Mouse (Mus musculus) embryonic facial prominence, embryonic 15.5 days (tissue): ENCODE results near the gene Slc2a13. TPM values are rescaled to one million over a fixed set of nuclear protein-coding genes. Genes with fewer than 3 reads are reported as not detected.

Source experiments
- ATAC-seq: fragments of 200-750 bp; cut with Nextera tagmentation; 2 replicates; pipeline ENCODE4 v1.8.0; 2017; ENCODE audit warnings: low read depth, moderate TSS enrichment; ENCODE audit not compliant: insufficient number of reproducible peaks, low FRiP score, low TSS enrichment
- H3K27ac ChIP-seq: fragments of 300-500 bp; sonication (generic); replicated peaks from 2 replicates; pipeline ENCODE4 v1.5.1; 2015; ENCODE audit warnings: mild to moderate bottlenecking, inconsistent platforms
- H3K27me3 ChIP-seq: fragments of 300-500 bp; sonication (generic); 2 replicates; pipeline ENCODE4 v1.6.1; 2015; ENCODE audit warnings: inconsistent platforms
- H3K36me3 ChIP-seq: fragments of 300-500 bp; sonication (generic); 2 replicates; pipeline ENCODE4 v1.6.1; 2015; ENCODE audit warnings: mild to moderate bottlenecking, inconsistent platforms
- H3K4me1 ChIP-seq: fragments of 300-500 bp; sonication (generic); 2 replicates; pipeline ENCODE4 v1.6.1; 2015; ENCODE audit warnings: inconsistent platforms
- H3K4me2 ChIP-seq: fragments of 300-500 bp; sonication (generic); replicated peaks from 2 replicates; pipeline ENCODE4 v1.6.1; 2015; ENCODE audit warnings: mild to moderate bottlenecking, inconsistent platforms
- H3K4me3 ChIP-seq: fragments of 300-500 bp; sonication (generic); replicated peaks from 2 replicates; pipeline ENCODE4 v1.5.1; 2015; ENCODE audit warnings: mild to moderate bottlenecking, inconsistent platforms
- H3K9ac ChIP-seq: fragments of 300-500 bp; sonication (generic); 2 replicates; pipeline ENCODE4 v1.6.1; 2015; ENCODE audit warnings: inconsistent platforms
- H3K9me3 ChIP-seq: fragments of 300-500 bp; sonication (generic); replicated peaks from 2 replicates; pipeline ENCODE4 v1.6.1; 2016; ENCODE audit warnings: inconsistent platforms
- WGBS: fragments of 180-500 bp; shearing (Covaris S2); methylation state at CpG from one replicate; pipeline ENCODE4 v1.1.7; 2015; 5-methylcytosine and 5-hydroxymethylcytosine counted together
- polyA plus RNA-seq: library from polyadenylated mRNA; unstranded; fragments of >200 nt; fragmentation: Nextera tagmentation; extraction: Ambion mirVana; gene quantifications from 2 replicates; pipeline ENCODE4 v1.2.1, GENCODE M21; 2015

Gene Slc2a13
- polyA plus RNA-seq, 1 experiment from 2014 or later = 2.3 TPM

GRCm38 (mm10) chr15:91502235-91502634 is 70.8 kb downstream of the Slc2a13 start:
- WGBS = 78% methylated on average over 9 of the region's 9 CpGs
- Histone ChIP-seq H3K9me3 (no peaks in the 10 kb centered on the region), H3K36me3 (no peaks in the 10 kb centered on the region), H3K4me3 (no peak overlapping the region), H3K9ac (no peak overlapping the region), H3K27ac (no peak overlapping the region), H3K4me1 (peaks cover 16% of the 10 kb centered on the region), H3K27me3 (no peaks in the 10 kb centered on the region), H3K4me2 (no peak overlapping the region)
- no peak for ATAC-seq

DNA sequence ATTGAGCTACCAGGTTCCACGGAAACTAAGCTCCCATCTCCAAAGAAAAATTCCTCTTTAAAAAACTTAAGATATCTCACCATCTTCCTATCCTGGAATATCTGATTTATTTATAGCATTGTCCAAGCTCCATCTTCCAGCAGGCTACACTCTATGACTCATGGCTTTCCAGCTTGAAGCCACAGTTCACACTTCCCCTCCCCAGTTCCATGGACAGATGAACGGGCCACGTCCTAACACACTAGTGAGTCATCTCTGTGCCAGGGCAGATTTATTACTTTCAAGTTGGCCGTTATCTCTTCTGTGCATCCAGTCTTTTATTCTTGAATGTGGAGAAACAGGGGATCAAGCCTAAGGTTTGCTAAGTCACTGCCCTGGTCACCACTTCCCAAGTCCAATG is 78.0 kb downstream of the Slc2a13 start:
- Histone ChIP-seq H3K9ac (no peak overlapping the region), H3K27ac (no peak overlapping the region), H3K36me3 (no peaks in the 10 kb centered on the region), H3K27me3 (no peaks in the 10 kb centered on the region), H3K4me3 (no peak overlapping the region), H3K4me1 (no peaks in the 10 kb centered on the region), H3K9me3 (no peaks in the 10 kb centered on the region), H3K4me2 (no peak overlapping the region)
- ATAC-seq = no peak
- WGBS = 86% methylated on average over 4 of the region's 4 CpGs

DNA sequence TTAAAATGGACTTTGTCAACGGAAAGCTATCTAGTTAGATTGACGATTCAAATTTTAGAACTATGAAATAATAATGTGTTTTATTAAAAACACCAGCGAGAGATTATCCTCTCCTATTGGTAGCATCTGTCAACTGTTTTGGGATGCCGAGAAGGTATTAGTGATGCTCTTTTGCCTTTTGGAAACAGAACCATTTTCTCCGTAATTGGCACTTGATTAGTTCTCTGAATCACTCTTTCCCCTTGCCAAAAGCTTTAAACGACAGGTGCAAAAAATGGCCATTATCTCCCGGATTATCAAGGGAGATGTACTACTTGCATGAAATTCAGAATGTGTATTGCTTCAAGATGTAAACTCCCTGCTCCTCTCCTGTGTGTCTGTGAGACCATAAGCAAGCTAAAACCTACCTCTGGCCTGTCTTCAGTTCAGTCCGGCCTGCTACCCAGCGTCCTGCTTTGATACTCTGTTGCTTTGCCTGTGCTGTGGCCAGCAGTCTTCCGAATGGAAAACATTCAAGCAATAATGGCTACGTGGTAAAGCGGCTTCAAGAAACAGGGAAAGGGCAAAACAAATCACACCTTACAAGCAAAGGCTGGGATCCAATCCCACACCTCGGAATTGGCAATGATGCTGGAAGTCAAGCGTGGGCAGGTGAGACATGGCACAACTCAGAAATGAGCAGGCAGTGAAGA is 93.0 kb downstream of the Slc2a13 start:
- Histone ChIP-seq H3K36me3 (no peaks in the 10 kb centered on the region), H3K27me3 (no peaks in the 10 kb centered on the region), H3K4me3 (no peak overlapping the region), H3K4me2 (no peak overlapping the region), H3K9me3 (no peaks in the 10 kb centered on the region), H3K9ac (no peak overlapping the region), H3K4me1 (no peaks in the 10 kb centered on the region), H3K27ac (no peak overlapping the region)
- 85% methylated on average over 14 of the region's 14 CpGs for WGBS
- ATAC-seq = no peak

- Histone ChIP-seq H3K27me3 (no peaks in the 10 kb centered on the region), H3K4me1 (no peaks in the 10 kb centered on the region), H3K4me2 (no peak overlapping the region), H3K4me3 (no peak overlapping the region), H3K9me3 (no peaks in the 10 kb centered on the region), H3K27ac (no peak overlapping the region), H3K36me3 (no peaks in the 10 kb centered on the region), H3K9ac (no peak overlapping the region)
- no peak for ATAC-seq
- 41% methylated on average over 5 of the region's 5 CpGs for WGBS
Observed at GRCm38 (mm10) chr15:91477766-91478165, 95.3 kb downstream of the Slc2a13 start.

- Histone ChIP-seq H3K36me3 (no peaks in the 10 kb centered on the region), H3K27ac (no peak overlapping the region), H3K4me2 (no peak overlapping the region), H3K4me1 (no peaks in the 10 kb centered on the region), H3K9me3 (no peaks in the 10 kb centered on the region), H3K27me3 (no peaks in the 10 kb centered on the region), H3K4me3 (no peak overlapping the region), H3K9ac (no peak overlapping the region)
- WGBS = 89% methylated on average over 2 of the region's 2 CpGs
- ATAC-seq = no peak
Observed at GRCm38 (mm10) chr15:91473690-91474409, 99.2 kb downstream of the Slc2a13 start.

DNA sequence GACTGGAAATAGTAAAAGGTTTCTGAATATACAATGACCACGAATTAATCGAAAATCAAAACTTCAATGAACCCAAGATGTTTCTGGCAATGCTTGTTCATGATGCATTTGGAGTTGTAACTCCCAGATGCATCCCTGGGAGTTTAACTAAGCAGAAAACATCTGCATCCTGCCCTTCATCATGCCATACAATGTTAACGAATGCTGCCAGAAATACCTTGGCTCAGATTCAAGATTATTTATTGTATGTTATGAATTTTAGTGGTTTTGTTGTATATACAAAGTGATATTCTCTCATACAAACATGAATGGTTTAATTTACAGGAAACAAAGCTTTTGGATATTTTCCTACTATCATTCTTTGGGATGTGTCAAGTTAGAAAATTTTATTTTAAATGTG is 107.7 kb downstream of the Slc2a13 start:
- Histone ChIP-seq H3K4me3 (no peak overlapping the region), H3K9me3 (no peaks in the 10 kb centered on the region), H3K9ac (no peak overlapping the region), H3K4me2 (no peak overlapping the region), H3K36me3 (no peaks in the 10 kb centered on the region), H3K27ac (no peak overlapping the region), H3K27me3 (no peaks in the 10 kb centered on the region), H3K4me1 (no peaks in the 10 kb centered on the region)
- ATAC-seq = no peak
- 44% methylated on average over 3 of the region's 3 CpGs for WGBS

- H3K36me3 ChIP-seq = no peaks in the 10 kb centered on the region
- H3K4me2 ChIP-seq = no peak overlapping the region
- H3K9ac ChIP-seq = no peak overlapping the region
- WGBS = 85% methylated on average over 10 of the region's 10 CpGs
- no peaks in the 10 kb centered on the region for H3K9me3 ChIP-seq
- H3K4me1 ChIP-seq = no peaks in the 10 kb centered on the region
- H3K27ac ChIP-seq = no peak overlapping the region
- H3K27me3 ChIP-seq = no peaks in the 10 kb centered on the region
- no peak overlapping the region for H3K4me3 ChIP-seq
- no peak for ATAC-seq
Observed at GRCm38 (mm10) chr15:91463857-91464435, 109.1 kb downstream of the Slc2a13 start.

DNA sequence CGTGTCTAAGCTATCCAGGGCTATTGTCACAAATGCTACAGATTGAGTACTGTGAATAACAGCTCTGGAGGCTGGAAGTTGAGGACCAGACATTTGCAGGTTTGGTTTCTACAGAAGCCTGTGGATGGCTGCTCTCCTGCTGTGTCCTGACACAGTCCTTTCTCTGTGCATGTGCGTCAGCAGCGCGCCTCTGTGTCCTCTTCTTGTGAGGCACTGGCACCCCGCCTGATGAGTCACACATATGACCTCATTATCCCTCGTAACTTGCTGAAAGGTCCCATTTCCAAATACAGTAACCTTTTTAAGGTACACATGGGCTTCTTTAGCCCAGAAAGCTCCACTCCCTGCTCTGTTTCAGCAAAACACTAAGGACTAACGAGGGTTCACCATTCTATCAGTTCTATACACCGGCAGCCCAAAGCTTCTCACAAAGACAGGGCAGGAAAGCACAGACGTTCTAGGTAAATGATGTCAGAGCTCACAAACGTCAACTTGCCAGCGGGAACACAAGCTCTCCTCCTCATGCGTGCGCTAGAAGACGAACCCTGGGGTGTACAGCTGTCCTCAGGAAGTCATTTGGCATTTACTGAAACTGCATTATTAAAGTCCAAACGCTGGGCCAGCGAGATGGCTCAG is 109.9 kb downstream of the Slc2a13 start:
- Histone ChIP-seq H3K36me3 (no peaks in the 10 kb centered on the region), H3K9me3 (no peaks in the 10 kb centered on the region), H3K4me2 (no peak overlapping the region), H3K4me3 (no peak overlapping the region), H3K4me1 (no peaks in the 10 kb centered on the region), H3K9ac (no peak overlapping the region), H3K27ac (no peak overlapping the region), H3K27me3 (no peaks in the 10 kb centered on the region)
- WGBS = 71% methylated on average over 16 of the region's 16 CpGs
- no peak for ATAC-seq

- Histone ChIP-seq H3K4me1 (no peaks in the 10 kb centered on the region), H3K27me3 (no peaks in the 10 kb centered on the region), H3K9ac (no peak overlapping the region), H3K27ac (no peak overlapping the region), H3K4me2 (no peak overlapping the region), H3K9me3 (no peaks in the 10 kb centered on the region), H3K36me3 (no peaks in the 10 kb centered on the region), H3K4me3 (no peak overlapping the region)
- ATAC-seq = no peak
- 62% methylated on average over 2 of the region's 2 CpGs for WGBS
Observed at GRCm38 (mm10) chr15:91461940-91462339, 111.1 kb downstream of the Slc2a13 start.

GRCm38 (mm10) chr15:91457202-91457601 is 115.9 kb downstream of the Slc2a13 start:
- no peak for ATAC-seq
- Histone ChIP-seq H3K4me3 (no peak overlapping the region), H3K9ac (no peak overlapping the region), H3K4me2 (no peak overlapping the region), H3K4me1 (no peaks in the 10 kb centered on the region), H3K27me3 (no peaks in the 10 kb centered on the region), H3K36me3 (no peaks in the 10 kb centered on the region), H3K9me3 (no peaks in the 10 kb centered on the region), H3K27ac (no peak overlapping the region)
- WGBS = 75% methylated on average over 2 of the region's 2 CpGs

DNA sequence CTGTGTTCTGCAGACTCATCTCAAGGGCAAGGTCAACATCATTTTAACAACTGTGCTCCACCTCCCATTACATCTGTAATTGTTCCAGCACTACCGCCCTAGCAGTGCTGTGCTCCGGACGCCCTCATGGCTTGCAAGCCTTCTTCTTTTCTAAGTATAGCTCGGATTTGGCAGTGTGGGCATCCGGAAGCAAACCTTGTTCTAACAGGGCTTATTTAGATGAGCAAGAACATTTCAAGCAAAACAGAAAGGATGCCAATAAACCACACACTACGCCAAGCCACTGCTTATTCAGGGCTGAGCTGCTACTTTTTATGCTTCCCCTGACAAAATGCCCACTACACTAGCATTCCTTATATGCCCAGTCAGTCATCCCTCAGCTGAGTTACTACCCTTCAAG is 127.7 kb downstream of the Slc2a13 start:
- 72% methylated on average over 6 of the region's 6 CpGs for WGBS
- Histone ChIP-seq H3K27me3 (no peaks in the 10 kb centered on the region), H3K9me3 (no peaks in the 10 kb centered on the region), H3K4me1 (no peaks in the 10 kb centered on the region), H3K27ac (no peak overlapping the region), H3K4me3 (no peak overlapping the region), H3K9ac (no peak overlapping the region), H3K4me2 (no peak overlapping the region), H3K36me3 (no peaks in the 10 kb centered on the region)
- ATAC-seq = no peak
